Mouse (Mus musculus) lung, adult 2 months (tissue): Measurements from ENCODE around the gene Fam186b.

Source experiments
- CTCF ChIP-seq: fragments of 200-500 bp; IDR thresholded peaks from 2 replicates; pipeline ENCODE4 v1.5.1; 2011; ENCODE audit warnings: mild to moderate bottlenecking, low read length, control low read depth; ENCODE audit not compliant: insufficient read depth
- POLR2A ChIP-seq: fragments of 200-500 bp; IDR thresholded peaks from 2 replicates; pipeline ENCODE4 v1.6.1; 2011; ENCODE audit warnings: low read depth, mild to moderate bottlenecking, control low read depth, low read length, borderline replicate concordance; ENCODE audit errors: extremely low read depth

DNA sequence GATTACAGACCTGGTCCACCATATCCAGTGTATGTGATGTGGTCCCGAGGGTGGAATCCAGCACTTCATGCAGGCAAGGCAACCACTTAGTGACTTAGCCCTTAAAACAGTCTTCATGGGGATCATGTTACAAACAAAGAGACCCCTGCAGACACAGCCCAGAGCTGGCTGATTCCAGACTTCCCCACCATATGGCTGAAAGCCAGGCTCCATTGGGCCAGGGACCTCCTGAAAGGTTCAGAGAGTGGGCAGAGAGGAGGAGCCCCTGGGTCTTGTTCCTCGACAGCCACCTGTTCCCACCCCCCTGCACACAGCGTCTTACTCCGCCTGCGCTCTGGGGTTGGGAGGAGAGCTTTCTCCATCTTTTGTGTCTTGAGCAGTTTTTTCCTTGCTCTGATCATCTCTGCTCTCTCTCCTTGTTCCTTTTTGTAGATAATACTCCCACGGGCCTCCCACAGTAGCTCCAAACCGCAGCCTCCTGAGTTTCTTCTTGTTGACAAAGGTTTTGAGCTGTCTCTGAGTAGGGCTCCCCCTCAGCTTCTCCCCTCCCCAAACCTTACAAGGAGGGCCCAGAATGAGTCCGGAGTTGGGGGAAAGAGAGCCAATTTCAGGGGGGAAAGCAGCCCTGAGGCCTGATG is 74.3 kb downstream of the Fam186b start:
- no peak for TF ChIP-seq CTCF
- no peak for TF ChIP-seq POLR2A
